Mouse (Mus musculus): Measurements from ENCODE around the gene Tuft1. TPM values are rescaled to one million over a fixed set of nuclear protein-coding genes. Genes with fewer than 3 reads are reported as not detected.
A peak's percentile ranks its signal among the peaks of the same experiment; 100 is the strongest.

Tuft1 gene
- total RNA-seq, 1 experiment, result 6.7 TPM

DNA sequence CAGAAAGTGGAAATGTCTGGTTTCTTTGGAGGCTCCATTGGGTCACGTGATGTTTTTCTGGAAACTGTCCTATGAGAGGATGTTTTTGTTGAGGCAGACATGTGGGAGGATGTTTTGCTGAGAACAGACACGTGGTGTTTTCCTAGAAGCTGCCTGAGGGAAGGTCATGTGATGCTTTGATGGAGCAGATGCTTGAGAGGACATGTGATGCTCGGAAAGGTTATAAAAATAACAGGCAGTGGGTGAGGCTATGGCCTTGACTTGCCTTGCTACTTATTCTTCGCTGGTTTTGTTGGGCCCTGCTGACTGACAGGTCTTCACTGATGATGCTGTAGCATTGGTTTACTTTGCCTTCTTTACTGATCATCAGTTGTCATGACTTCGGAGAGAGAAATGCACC is 67.6 kb downstream of the Tuft1 start:
- in situ Hi-C loops (cut with MboI; ENCODE audit: low sequenced_read_pairs in 2 of 2, unreplicated experiment in 2 of 2), result no loop called here
- H3K4me1 ChIP-seq (ENCODE audit: control insufficient read depth in 2 of 2, insufficient read depth in 2 of 2, low read length in 2 of 2, poor library complexity in 1 of 2), result no peaks in the 10 kb centered on the region
- no peaks in the 10 kb centered on the region for H3K36me3 ChIP-seq (ENCODE audit: control insufficient read depth, insufficient read depth, low read length, poor library complexity, severe bottlenecking)
- H3K4me3 ChIP-seq (ENCODE audit: insufficient read depth in 1 of 2, low read depth in 1 of 2, low read length in 2 of 2, poor library complexity in 1 of 2, severe bottlenecking in 1 of 2), result no peak overlapping the region
- no peak overlapping the region for H3K27ac ChIP-seq (ENCODE audit: insufficient read depth, low read depth, low read length, poor library complexity, severe bottlenecking)
- no peak overlapping the region for H3K9ac ChIP-seq (ENCODE audit: insufficient read depth, low read depth, low read length, poor library complexity, severe bottlenecking)
- no peak for TF ChIP-seq HCFC1 (IDR thresholded peaks at IDR 0.05; ENCODE audit: borderline replicate concordance, insufficient read depth, low read length)
- no peak for TF ChIP-seq MAFK (IDR thresholded peaks at IDR 0.05; ENCODE audit: insufficient read depth, low read depth, low read length)
- TF ChIP-seq ZNF384 (IDR thresholded peaks at IDR 0.05; ENCODE audit: low read depth, low read length), result no peak
- no peak for TF ChIP-seq CHD2 (IDR thresholded peaks at IDR 0.05; ENCODE audit: low read depth, low read length)
- no peak for TF ChIP-seq ZC3H11A (IDR thresholded peaks at IDR 0.05; ENCODE audit: borderline replicate concordance, low read depth, low read length)
- no peak for DNase-seq (ENCODE audit: low read depth, low spot score)
- no peaks in the 10 kb centered on the region for H3K9me3 ChIP-seq (ENCODE audit: control insufficient read depth, insufficient read depth, low read depth, low read length)

GRCm38 (mm10) chr3:94587962-94588361 is 70.7 kb downstream of the Tuft1 start:
- H3K9me3 ChIP-seq (ENCODE audit: control insufficient read depth, insufficient read depth, low read depth, low read length), result no peaks in the 10 kb centered on the region
- no peak overlapping the region for H3K27ac ChIP-seq (ENCODE audit: insufficient read depth, low read depth, low read length, poor library complexity, severe bottlenecking)
- no peak overlapping the region for H3K4me3 ChIP-seq (ENCODE audit: insufficient read depth in 1 of 2, low read depth in 1 of 2, low read length in 2 of 2, poor library complexity in 1 of 2, severe bottlenecking in 1 of 2)
- H3K4me1 ChIP-seq (ENCODE audit: control insufficient read depth in 2 of 2, insufficient read depth in 2 of 2, low read length in 2 of 2, poor library complexity in 1 of 2), result no peaks in the 10 kb centered on the region
- DNase-seq (ENCODE audit: low read depth, low spot score), result no peak
- TF ChIP-seq HCFC1 (IDR thresholded peaks at IDR 0.05; ENCODE audit: borderline replicate concordance, insufficient read depth, low read length) (no peak), ZC3H11A (IDR thresholded peaks at IDR 0.05; ENCODE audit: borderline replicate concordance, low read depth, low read length) (no peak)
- in situ Hi-C loops (cut with MboI; ENCODE audit: low sequenced_read_pairs in 2 of 2, unreplicated experiment in 2 of 2), result no loop called here
- no peak overlapping the region for H3K9ac ChIP-seq (ENCODE audit: insufficient read depth, low read depth, low read length, poor library complexity, severe bottlenecking)
- no peaks in the 10 kb centered on the region for H3K36me3 ChIP-seq (ENCODE audit: control insufficient read depth, insufficient read depth, low read length, poor library complexity, severe bottlenecking)

GRCm38 (mm10) chr3:94582944-94583343 is 75.7 kb downstream of the Tuft1 start:
- in situ Hi-C loops (cut with MboI; ENCODE audit: low sequenced_read_pairs in 2 of 2, unreplicated experiment in 2 of 2), result no loop called here
- Histone ChIP-seq H3K4me3 (ENCODE audit: insufficient read depth in 1 of 2, low read depth in 1 of 2, low read length in 2 of 2, poor library complexity in 1 of 2, severe bottlenecking in 1 of 2) (peak overlapping the region in 1 of 2 experiments; percentile 7; a peak in 2 of 4 replicates), H3K27ac (ENCODE audit: insufficient read depth, low read depth, low read length, poor library complexity, severe bottlenecking) (no peak overlapping the region), H3K9ac (ENCODE audit: insufficient read depth, low read depth, low read length, poor library complexity, severe bottlenecking) (no peak overlapping the region; the same call in 1 of the 2 replicates), H3K4me1 (ENCODE audit: control insufficient read depth in 2 of 2, insufficient read depth in 2 of 2, low read length in 2 of 2, poor library complexity in 1 of 2) (peaks cover 1 to 3% of the 10 kb centered on the region in 2 experiments; a peak in 2 of 4 replicates), H3K36me3 (ENCODE audit: control insufficient read depth, insufficient read depth, low read length, poor library complexity, severe bottlenecking) (no peaks in the 10 kb centered on the region), H3K9me3 (ENCODE audit: control insufficient read depth, insufficient read depth, low read depth, low read length) (no peaks in the 10 kb centered on the region)
- no peak for DNase-seq (ENCODE audit: low read depth, low spot score)
- TF ChIP-seq ZC3H11A (IDR thresholded peaks at IDR 0.05; ENCODE audit: borderline replicate concordance, low read depth, low read length) (no peak), ZNF384 (IDR thresholded peaks at IDR 0.05; ENCODE audit: low read depth, low read length) (no peak), MAFK (IDR thresholded peaks at IDR 0.05; ENCODE audit: insufficient read depth, low read depth, low read length) (no peak), CHD2 (IDR thresholded peaks at IDR 0.05; ENCODE audit: low read depth, low read length) (no peak), HCFC1 (IDR thresholded peaks at IDR 0.05; ENCODE audit: borderline replicate concordance, insufficient read depth, low read length) (no peak)

DNA sequence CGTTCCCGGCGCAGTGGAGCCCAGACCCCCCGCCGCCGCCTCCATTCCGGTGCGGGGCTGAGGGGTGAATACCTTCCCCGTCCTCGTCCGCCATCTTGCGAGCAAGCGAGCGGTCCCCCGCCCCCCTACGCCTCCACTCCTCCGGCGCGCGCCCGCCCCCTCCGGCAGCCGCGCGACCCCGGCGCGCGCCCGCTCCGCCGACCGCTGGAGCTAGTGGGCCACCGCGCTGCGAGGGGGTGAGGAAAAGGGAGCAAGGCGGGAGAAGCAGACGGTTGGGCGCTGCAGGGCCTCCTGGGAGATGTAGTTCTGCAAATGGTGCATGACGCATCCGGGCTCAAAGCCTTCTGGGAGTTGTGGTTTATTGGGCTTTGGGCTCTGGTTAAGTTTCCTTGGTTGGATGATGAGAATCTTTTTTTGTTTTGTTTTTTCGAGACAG is 76.2 kb downstream of the Tuft1 start, which contains the start of gene Snx27:
Snx27 (minus strand) TSS at position 261 of the 436 bp plus-strand sequence.
- peak; percentile 100 for TF ChIP-seq HCFC1 (IDR thresholded peaks at IDR 0.05; ENCODE audit: borderline replicate concordance, insufficient read depth, low read length)
- no peak for TF ChIP-seq MAFK (IDR thresholded peaks at IDR 0.05; ENCODE audit: insufficient read depth, low read depth, low read length)
- no peaks in the 10 kb centered on the region for H3K9me3 ChIP-seq (ENCODE audit: control insufficient read depth, insufficient read depth, low read depth, low read length)

More for the DNA sequence above, 76.2 kb downstream of the Tuft1 start, which contains the start of gene Snx27:
- peak within 1 kb of the TSS; percentile 85 to 94 for H3K4me3 ChIP-seq (ENCODE audit: insufficient read depth in 1 of 2, low read depth in 1 of 2, low read length in 2 of 2, poor library complexity in 1 of 2, severe bottlenecking in 1 of 2)
- peak within 1 kb of the TSS; percentile 87 for H3K9ac ChIP-seq (ENCODE audit: insufficient read depth, low read depth, low read length, poor library complexity, severe bottlenecking)
- peaks cover 1 to 3% of the 10 kb centered on the region in 2 experiments; a peak in 2 of 4 replicates for H3K4me1 ChIP-seq (ENCODE audit: control insufficient read depth in 2 of 2, insufficient read depth in 2 of 2, low read length in 2 of 2, poor library complexity in 1 of 2)
- DNase-seq (ENCODE audit: low read depth, low spot score), result peak; percentile 88
- in situ Hi-C loops (cut with MboI; ENCODE audit: low sequenced_read_pairs in 2 of 2, unreplicated experiment in 2 of 2), result no loop called here
- H3K36me3 ChIP-seq (ENCODE audit: control insufficient read depth, insufficient read depth, low read length, poor library complexity, severe bottlenecking), result no peaks in the 10 kb centered on the region
- H3K27ac ChIP-seq (ENCODE audit: insufficient read depth, low read depth, low read length, poor library complexity, severe bottlenecking), result 0 out of 2 replicates have a peak within 1 kb of the TSS, but pooled peaks have one; percentile 11
